Mouse (Mus musculus): Measurements from ENCODE around the gene Rreb1.

- no peak for TF ChIP-seq FLI1 (IDR thresholded peaks at IDR 0.05; ENCODE audit: low read length)
- TF ChIP-seq GATA1 (IDR thresholded peaks at IDR 0.05; ENCODE audit: borderline replicate concordance, low read length), result no peak
These were observed 156.7 kb downstream of the Rreb1 start for GRCm38 (mm10) chr13:37934920-37935319.

All from megakaryocyte, embryonic 14.5 days (primary cell).